Mouse (Mus musculus) adrenal gland, adult 18-20 months (tissue): ENCODE measurements around the gene Plxna1. TPM values are rescaled to one million over a fixed set of nuclear protein-coding genes. Genes with fewer than 3 reads are reported as not detected.

Experiments
- DNase-seq, 2 experiments: peaks; one replicate each; pipeline ENCODE4 v3.0.0; 2021 to 2022; ENCODE audit warnings: low spot score in 2 of 2
- total RNA-seq, 2 experiments: library from RNA; stranded (reverse); gene quantifications; 1 replicate in 1 of 2; 2 replicates in 1 of 2; pipeline ENCODE4 v1.2.3; 2021

The Plxna1 gene
- total RNA-seq, 2 experiments from 2014 or later, result 41.0 to 84.6 TPM

DNA sequence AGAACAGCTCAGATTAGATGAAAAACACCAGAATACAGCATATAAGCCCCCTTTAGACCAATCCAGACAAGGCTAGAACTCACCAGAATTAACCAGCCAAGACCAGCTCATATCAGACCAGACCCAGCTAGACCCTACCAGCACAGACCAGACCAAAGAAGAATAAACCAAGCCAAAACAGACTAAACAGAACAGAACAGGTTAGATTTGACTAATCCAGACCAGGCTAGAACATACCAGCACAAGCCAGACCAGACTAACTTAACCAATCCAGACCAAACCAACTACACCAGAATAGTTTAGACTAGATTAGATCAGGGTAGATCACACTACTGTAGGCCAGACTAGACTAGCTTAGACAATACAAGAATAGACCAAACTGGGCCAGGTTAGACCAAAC lies 77.3 kb downstream of the Plxna1 start:
- DNase-seq, result no peak

DNA sequence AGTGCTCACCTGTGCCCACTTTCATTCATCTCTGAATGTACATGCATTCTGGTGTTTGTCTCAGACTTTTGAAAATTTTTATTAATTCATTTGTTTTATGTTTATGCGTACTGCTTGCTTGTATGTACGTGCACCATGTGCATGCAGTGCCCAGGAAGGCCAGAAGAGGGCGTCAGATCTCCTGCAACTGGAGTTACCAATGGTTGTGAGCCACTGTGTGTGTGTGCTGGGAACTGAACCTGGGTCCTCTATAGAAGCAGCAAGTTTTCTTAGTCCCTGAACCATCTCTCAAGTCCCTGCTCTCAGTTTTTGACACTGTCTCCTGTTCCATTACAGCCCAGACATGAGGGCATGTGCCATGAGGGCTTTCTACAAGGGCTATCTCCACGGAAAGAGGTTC lies 79.3 kb downstream of the Plxna1 start:
- DNase-seq, result no peak

DNA sequence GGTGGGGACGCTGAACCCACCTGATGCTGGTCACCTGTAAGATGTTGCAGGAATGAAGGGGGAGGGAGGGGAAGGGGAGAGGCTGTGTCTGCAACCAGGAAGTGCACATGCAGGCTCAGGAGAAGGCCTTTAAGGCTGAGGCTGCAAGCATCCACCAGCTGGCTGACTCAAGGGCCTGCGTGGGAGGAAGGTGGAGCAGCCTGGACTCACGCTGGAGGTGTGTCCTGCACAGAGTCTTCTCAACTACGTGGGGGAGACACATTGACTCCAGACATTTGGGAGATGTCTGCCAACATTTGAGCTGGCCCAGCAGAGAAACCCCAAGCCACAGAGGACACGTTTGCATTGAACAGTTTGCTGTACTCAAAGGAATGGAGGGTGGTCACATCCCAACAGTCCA lies 79.8 kb downstream of the Plxna1 start:
- no peak for DNase-seq

DNA sequence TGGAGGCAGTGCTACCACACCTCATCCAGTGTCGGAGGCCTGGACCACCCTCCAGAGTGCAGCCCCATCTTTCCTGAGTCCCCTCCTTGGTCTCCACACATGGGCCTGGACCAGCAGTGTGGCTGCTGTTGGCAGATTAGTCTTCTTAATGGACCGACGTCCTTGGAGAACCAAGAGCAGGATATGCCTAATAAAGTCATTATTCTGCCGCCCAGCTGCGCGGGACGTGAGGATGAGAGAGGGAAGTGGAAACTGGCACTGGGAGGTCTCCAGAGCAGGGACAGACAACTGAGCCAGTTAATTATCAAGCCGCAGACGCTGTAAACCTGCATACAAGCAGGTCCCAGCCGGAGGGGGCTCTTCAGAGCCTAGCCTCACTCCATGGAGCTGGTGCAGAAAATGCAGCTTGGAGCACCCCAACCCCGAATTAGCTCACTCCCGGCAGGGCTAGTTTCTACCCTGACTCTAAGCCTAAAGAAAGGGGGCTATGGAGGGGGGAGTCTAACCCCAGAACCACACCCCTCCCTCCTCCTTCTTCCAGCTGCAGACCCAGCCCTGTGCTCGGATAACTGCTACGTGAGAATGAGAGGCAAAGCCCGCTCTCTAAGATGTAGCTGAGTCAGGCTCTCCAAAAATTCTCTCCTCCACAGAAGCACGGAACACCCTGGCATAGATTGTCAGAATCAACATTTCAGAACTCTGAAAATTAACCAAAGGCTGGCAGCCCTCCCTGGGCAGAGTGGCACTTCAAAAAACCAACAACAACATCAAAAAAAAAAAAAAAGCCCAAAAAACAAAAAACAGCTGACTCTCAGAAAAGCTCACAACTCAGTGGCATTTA lies 80.7 kb downstream of the Plxna1 start:
- no peak for DNase-seq

DNA sequence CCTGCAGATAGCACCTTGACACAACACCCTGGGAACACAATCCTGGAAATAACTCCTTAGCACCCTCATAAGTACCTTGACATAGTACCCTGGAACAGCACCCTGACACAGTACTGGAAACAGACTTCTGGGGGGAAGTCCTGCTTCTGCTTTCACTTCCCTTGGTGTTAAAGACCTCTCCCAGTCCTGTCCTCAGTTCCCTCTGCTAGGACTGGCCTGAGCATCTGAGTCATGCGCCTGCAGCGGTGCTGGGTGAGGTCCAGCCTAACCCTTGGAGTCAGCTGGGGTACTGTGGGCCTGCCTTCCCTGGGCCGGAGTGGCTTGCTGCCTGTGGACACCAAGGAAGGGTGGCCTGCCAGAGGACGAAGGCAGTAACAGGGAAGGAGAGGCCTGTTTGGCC lies 81.9 kb downstream of the Plxna1 start:
- no peak for DNase-seq

DNA sequence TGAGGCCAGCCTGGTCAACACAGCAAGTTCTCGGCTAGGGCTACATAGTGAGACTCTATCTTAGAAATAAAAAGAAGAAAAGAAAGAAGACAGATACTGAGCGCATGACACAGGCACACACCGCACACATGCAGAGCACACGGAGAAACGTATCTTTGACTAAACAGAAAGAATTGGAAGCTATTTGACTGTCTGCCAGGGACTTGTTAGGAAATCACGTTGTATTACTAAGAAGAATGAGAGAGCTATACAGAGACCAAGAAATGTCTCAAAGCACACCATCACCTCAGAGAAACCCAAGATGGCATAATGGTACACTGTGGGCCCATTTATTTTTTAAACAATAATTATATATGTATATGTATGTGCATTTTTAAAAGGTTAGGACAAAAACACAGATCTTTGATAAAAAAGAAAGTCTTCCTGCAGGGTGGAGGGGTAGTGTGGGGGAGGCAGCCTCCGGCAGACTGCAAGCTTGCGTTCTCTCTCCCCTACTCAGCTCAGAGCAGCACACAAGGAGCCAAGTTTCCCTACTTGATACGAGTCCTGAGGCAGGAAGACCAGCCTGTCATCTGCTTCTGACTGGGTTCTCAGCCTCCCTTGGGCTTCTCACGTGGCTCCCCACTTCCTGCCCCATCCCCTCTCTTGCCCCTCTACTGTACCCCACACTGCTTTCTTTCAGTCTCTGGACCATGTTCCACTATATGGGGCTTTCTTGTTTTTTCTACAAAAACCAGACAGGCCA lies 90.5 kb downstream of the Plxna1 start:
- DNase-seq, result no peak

DNA sequence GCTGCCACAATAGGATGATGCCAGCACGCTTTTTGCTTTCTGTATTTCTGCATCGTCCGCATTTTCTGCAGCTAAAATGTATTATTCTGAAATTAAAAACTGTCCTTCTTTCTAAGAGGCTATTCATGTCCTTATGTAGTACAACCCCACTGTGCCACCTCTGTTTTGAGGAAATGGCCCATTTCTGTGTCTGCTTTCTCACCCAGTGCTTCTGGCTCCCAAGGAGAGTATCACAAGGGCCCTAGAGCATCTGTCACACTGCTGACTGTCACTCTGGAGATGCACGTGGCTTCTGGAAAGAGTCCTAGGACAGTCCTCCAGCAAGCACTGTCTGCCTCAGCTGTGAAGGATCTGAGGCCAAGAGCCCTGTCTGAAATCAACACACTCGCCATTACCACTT lies 95.2 kb downstream of the Plxna1 start:
- no peak for DNase-seq

Other genes with a start within 250 kb of the Plxna1 start
- gene Chchd6, start 233.0 kb upstream of the Plxna1 start, total RNA-seq, result 10 to 100 TPM; 30.3 to 51.6 TPM